Mouse (Mus musculus): ENCODE data around the gene Rnf24.
A peak's percentile ranks its signal among the peaks of the same experiment; 100 is the strongest.

The Rnf24 gene

GRCm38 (mm10) chr2:131352747-131353563 lies at the start of gene Rnf24:
Gene Rnf24 (minus strand): TSS chr2:131352892.
- peak; percentile 95 for DNase-seq (ENCODE audit: low spot score)

GRCm38 (mm10) chr2:131401794-131402495 lies 49.3 kb upstream of the Rnf24 start:
- DNase-seq (ENCODE audit: low spot score) = no peak

- DNase-seq (ENCODE audit: low spot score) = no peak
Observed at GRCm38 (mm10) chr2:131400846-131401245, 48.2 kb upstream of the Rnf24 start.

GRCm38 (mm10) chr2:131397323-131397848 lies 44.7 kb upstream of the Rnf24 start:
- DNase-seq (ENCODE audit: low spot score) = no peak

- no peak for DNase-seq (ENCODE audit: low spot score)
Observed at GRCm38 (mm10) chr2:131386350-131386962, 33.8 kb upstream of the Rnf24 start.

- DNase-seq (ENCODE audit: low spot score) = no peak
Observed at GRCm38 (mm10) chr2:131385176-131385575, 32.5 kb upstream of the Rnf24 start.

- DNase-seq (ENCODE audit: low spot score) = no peak
Observed at GRCm38 (mm10) chr2:131379541-131379940, 26.8 kb upstream of the Rnf24 start.

GRCm38 (mm10) chr2:131378872-131379271 lies 26.2 kb upstream of the Rnf24 start:
- DNase-seq (ENCODE audit: low spot score) = no peak

- DNase-seq (ENCODE audit: low spot score) = no peak
Observed at GRCm38 (mm10) chr2:131377055-131377454, 24.4 kb upstream of the Rnf24 start.

- DNase-seq (ENCODE audit: low spot score) = no peak
Observed at GRCm38 (mm10) chr2:131373656-131374055, 21.0 kb upstream of the Rnf24 start.

GRCm38 (mm10) chr2:131372276-131372877 lies 19.7 kb upstream of the Rnf24 start:
- no peak for DNase-seq (ENCODE audit: low spot score)

- DNase-seq (ENCODE audit: low spot score) = no peak
Observed at GRCm38 (mm10) chr2:131371811-131372210, 19.1 kb upstream of the Rnf24 start.

GRCm38 (mm10) chr2:131370828-131371227 lies 18.1 kb upstream of the Rnf24 start:
- DNase-seq (ENCODE audit: low spot score) = no peak

- DNase-seq (ENCODE audit: low spot score) = no peak
Observed at GRCm38 (mm10) chr2:131364689-131365088, 12.0 kb upstream of the Rnf24 start.

- no peak for DNase-seq (ENCODE audit: low spot score)
Observed at GRCm38 (mm10) chr2:131358481-131358880, 5.8 kb upstream of the Rnf24 start.

GRCm38 (mm10) chr2:131354049-131354448 lies 1.4 kb upstream of the Rnf24 start:
- DNase-seq (ENCODE audit: low spot score) = no peak

GRCm38 (mm10) chr2:131353564-131353915 lies 848 bp upstream of the Rnf24 start:
- no peak for DNase-seq (ENCODE audit: low spot score)

- DNase-seq (ENCODE audit: low spot score) = no peak
Observed at GRCm38 (mm10) chr2:131351968-131352746, 535 bp downstream of the Rnf24 start.

GRCm38 (mm10) chr2:131351471-131351870 lies 1.2 kb downstream of the Rnf24 start:
- no peak for DNase-seq (ENCODE audit: low spot score)

GRCm38 (mm10) chr2:131350301-131350700 lies 2.4 kb downstream of the Rnf24 start:
- no peak for DNase-seq (ENCODE audit: low spot score)

- no peak for DNase-seq (ENCODE audit: low spot score)
Observed at GRCm38 (mm10) chr2:131345556-131345955, 7.1 kb downstream of the Rnf24 start.

- no peak for DNase-seq (ENCODE audit: low spot score)
Observed at GRCm38 (mm10) chr2:131344449-131344848, 8.2 kb downstream of the Rnf24 start.

Data from urinary bladder, postnatal 10 days (tissue).